Mouse (Mus musculus) ES-CJ7 (cell line): ENCODE measurements around the gene Fam163a.

ENCODE experiments used
- DNase-seq: peaks from one replicate; pipeline ENCODE4 v3.0.0; 2011; ENCODE audit warnings: low read depth, low spot score

Gene Fam163a

DNA sequence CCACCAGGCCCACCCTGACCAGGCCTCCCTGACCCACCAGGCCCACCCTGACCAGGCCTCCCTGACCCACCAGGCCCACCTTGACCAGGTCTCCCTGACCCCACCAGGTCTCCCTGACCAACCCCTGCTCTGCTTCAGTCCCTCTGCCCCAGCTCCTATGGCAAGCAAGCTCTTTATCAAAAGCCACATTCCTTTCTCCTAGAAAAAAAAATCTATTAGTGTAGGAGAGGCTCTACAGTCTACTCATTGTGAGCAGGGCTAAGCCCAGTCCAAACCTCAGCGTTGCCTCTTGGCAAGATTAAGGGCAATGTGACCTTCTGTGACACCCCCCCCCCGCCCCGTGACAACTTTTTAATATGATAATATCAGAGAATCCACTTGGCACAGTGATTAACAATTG is 120.2 kb downstream of the Fam163a start:
- DNase-seq: no peak

DNA sequence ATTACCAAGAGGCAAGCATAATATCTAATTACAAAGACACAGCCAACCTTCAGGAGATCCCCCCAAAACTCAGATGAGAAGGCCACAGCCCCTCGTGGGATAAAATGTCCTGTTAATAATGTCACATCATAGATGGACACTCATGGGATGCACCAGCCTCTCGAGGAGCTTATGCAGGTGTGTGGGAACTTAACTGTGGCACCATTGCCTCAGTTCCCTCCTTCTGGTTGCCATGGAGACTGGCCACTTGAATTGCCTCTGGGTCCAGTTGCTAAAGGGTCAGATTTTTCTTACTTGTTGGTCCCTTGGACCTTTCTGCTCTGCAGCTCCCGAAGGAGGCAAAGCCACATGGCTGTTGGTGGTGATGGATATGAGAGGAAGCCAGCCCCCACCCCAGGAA is 127.2 kb downstream of the Fam163a start:
- DNase-seq: no peak

DNA sequence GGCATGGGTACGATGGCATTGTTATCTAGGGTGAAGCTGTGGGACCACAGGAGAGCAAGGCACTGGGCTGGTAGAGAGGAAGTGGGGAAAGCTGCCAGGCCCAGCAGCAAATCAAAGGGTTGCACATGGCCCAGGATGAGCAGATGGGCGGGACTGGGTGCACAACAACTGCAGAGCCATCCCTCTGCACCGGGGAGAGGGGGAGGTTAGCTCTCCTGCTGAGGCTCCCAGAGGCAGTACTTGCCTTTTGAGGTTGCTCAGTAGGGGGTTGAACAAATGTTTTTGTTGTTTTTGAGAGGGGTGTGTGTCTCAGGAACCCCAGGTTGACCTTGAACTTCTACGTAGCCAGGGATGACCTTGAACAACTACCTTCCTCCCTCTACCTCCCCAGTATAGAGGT is 128.4 kb downstream of the Fam163a start:
- DNase-seq: peak; percentile 92

DNA sequence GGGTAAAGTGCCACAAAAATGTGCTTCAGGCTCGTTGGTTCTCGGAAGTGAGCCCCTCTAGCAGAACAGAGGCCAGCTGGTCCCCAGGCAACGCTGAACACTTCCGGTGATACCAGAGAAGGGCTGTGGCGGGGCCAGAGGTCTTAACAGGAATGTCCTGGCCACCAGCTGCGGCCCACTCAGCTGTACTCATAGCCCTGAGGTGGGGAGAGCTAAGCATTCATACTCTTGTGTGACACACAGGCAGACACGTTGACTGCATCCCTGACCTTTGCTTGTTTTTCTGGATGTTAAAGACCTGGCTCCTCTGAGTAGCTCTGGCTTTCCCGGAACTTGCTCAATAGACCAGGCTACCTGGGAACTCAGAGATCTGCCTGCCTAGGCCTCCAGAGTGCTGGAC is 130.3 kb downstream of the Fam163a start:
- DNase-seq: no peak

DNA sequence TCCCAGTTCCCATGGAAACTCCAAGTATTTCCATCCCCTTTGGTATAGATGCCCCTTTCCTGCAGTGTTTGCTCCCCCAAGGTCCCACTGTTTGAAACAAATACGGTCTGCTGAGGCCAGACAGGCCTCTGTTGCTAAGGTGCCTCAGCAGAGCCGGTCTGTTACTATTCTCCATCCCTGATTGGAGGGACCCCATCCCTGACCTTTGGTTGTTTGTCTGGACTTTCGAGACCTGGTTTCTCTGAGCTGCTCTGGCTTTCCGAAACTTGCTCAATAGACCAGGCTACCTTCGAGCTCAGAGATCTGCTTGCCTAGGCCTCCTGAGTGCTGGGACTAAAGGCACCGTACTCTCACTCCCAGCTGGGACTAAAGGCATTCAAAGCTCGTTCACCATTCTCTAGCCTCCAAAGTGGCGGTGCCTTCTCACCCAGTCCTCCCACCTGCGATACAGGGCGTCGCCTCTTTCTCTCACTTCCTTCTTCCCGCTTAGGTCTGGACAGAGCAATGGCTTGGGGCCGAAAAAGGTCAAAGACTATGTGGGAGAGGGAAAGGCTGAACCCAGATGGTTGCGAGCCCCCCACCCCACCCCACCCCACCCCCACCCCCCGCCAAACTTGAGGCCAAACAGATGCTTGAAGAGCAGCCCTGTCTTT is 131.5 kb downstream of the Fam163a start:
- DNase-seq: peak; percentile 62

DNA sequence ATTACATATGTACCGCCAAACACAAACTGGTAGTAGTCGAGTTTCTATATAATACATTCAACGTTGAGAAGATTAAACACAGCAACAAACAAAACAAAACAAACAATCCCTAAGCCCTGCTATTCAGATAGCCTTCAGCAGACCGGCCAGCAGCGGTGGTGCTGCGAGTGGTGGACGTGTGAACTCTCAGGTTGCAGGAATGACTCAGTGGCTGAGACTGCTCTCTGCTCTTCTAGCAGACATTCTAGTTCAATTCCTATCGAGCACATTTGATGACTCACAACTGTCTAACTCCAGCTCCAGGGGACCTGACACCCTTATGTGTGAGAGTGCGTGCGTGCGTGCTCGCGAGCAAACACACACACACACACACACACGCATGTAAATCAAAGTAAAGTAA is 134.7 kb downstream of the Fam163a start:
- no peak for DNase-seq

DNA sequence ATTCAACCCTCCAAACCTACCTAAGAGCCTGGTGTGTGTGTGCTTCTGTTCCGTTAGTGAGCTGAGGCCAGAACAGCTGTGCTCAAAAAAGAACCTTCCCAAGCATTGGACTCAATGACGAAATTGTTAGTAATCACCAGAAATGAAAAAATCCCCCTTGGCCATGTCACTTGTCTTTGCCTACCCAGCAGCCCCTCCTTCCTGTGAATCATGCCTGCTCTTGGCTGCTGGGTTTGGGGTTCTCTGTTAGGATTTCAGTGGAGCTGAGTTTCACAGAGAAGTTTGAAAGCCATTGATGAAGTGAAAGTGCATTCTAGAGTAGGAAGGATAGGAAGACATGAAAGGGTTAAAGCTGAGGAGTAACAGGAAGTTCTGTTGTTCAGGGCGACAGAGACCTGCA is 138.7 kb downstream of the Fam163a start:
- no peak for DNase-seq

DNA sequence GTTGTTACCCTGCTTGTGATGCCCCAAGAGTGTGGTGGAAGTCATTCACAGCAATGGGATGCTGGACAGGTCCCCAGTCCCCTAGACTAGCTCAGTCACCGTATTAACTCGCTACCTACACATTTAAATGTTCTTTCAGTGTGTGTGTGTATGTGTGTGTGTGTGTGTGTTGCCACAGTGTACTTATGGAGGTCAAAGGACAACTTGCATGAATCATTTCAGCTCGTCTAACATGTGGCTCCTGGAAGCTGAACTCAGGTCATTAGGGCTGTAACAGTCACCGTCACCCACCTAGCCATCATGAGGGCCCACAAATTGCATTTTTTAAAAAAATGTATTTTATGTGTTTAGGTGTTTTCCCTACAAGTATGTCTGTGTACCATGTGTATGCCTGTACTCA is 142.6 kb downstream of the Fam163a start:
- no peak for DNase-seq

DNA sequence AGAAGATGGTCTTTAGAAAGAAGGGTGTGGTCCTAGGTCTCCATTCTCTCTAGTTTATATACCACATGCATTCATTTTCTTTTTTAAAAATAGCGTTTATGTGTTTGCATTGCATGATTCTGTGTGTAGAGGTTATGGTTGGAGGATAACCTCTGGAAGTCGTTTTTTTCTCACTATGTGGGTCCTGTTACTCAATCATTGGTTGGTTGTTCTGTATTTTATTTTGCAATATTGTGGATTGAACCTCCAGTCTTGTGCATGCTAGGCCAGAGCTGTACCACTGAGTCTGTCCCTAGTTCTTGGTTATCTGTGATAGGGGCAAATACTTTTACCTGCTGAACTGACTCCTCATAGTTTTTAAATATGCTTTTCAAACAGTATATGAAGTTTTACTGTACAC is 146.6 kb downstream of the Fam163a start:
- no peak for DNase-seq

DNA sequence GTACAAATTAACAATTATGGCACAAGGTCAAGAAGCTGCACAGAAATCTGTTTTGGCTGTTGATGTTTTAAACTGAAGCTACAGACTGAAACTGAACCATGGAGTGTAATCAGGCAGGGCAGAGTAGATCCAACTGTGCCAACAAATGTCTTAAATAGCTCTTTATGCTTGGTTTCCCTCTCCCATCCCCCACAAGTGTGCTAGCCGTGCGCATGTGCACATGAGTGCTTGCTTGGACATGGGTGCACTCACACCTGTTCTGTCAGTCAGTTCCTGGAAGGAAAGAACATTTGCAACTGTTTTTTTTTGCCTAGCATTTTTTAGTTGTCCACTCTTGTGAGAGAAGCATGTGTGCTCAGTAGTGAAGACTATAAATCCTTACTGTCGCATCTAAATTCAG is 158.1 kb downstream of the Fam163a start:
- no peak for DNase-seq

DNA sequence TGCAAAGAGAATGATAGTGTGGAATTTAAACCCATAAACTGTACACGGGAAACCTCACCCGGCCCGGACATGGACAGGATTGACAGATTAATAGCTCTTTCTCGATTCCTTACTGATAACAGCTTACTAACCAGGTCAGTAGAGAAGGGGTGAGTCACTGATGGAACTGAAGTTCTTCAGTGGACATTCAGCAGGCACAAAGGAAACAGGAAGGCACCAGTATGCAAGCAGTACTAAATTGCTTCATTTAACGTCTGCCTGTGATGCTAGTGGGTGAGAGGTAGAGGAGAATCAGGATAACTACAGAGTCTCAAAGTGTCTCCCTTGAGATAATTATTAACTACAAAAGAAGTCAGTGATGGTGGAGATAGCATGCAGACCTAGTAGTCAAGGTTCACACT is 160.6 kb downstream of the Fam163a start:
- DNase-seq: no peak

DNA sequence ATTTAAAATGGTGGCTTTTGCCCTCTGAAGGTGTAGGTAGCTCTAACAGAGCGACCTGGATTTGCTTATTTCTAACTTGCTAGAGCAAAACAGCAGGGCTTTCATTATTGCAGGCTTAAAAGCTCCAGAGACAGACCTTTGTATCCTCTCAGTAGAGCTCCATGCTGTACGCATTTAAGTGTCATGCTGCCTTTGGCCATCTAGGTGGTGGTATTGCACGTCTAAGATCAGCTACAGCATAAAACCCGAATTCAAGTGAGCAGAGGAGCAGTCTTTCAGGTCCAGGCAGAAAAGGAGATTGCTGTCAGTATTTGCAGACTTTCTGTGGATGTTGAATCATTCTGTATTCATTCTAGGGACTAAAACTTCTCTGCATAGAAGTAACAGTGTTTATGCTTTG is 161.8 kb downstream of the Fam163a start:
- peak; percentile 90 for DNase-seq

DNA sequence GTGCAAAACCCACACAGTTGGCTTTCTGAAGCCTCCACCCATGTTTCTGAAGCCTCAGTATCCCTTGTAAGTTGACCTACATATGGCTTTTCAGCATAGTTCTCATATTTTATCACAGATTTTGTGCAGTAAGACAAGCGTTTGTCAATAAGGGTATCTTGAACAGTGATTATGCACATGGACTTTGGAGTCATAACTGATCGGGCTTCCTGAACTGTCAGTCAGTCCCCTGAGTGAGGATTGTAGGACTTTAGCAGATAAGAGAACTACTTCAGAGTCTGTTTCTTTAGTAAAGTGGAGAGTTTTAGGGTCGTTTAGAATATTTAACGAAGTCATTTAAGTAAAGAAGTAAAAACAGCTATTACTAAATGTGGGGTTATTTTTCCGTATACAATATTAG is 162.3 kb downstream of the Fam163a start:
- DNase-seq: no peak

DNA sequence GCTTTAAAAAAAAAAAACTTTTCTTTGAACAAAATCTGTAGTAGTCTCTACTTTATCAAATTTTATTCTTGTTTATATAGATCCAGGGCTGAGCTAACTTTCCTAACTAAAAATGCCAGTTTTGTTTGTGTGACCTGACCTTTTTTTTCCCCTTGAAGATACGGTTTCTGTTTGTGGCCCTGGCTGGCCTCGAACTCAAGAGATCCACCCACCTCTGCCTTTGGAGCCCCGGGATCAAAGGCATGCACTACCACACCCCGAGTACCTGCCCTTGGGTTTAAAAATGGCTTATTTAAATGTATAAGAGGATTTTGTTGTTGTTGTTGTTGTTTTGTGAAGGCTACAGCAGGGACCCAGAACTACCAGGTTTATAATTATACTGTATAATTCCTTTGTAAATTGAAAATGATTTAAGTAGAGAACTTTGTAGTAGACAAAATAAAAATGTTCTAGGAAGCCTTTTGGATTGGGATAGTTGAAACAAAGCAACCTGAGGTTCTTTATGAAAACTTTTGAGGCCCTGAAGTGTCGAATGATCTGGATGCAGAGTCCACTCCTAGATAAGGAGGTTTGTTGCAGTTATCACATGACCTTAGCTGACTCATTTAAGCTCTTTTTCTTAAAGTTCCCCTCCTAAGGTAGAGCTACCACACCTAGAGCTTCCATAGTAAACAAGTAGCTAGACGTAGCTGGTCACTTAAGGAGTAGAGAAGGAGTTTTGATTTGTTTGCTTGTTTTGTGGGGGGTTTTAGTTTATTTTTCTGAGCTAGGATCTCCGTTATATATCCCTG is 163.2 kb downstream of the Fam163a start:
- peak; percentile 56 for DNase-seq

DNA sequence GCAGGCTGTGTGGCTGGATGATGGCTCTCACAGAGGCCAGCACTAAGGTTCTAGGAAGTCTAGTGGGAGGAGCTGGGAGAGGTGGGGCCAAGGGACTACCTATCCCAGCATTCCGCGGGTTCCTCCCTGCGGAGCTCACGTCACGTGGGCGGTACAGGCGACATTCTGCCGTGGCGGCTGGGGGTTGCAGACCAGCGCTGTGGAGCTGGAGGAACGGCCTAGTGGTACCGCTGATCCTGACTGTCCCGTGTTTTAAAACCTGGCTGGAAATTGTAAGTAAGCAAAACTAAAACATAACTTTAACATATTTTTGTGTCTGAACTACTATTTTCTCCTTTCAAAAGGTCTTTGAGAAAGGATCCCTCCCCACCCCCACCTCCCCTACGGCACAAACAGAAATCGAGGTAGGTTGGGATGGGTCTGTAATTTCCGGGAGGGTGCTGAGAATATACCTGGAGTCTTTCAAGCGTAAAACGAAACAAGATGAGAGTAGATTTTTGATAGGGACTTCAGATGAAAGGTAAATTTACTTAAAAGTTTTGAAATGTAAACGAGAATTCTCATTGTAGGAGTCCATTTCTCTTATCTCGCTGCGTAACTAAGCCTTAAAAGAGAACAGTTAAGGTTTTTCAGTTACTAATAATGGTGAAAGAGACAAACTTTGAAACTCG is 164.0 kb downstream of the Fam163a start:
- peak; percentile 98 for DNase-seq

DNA sequence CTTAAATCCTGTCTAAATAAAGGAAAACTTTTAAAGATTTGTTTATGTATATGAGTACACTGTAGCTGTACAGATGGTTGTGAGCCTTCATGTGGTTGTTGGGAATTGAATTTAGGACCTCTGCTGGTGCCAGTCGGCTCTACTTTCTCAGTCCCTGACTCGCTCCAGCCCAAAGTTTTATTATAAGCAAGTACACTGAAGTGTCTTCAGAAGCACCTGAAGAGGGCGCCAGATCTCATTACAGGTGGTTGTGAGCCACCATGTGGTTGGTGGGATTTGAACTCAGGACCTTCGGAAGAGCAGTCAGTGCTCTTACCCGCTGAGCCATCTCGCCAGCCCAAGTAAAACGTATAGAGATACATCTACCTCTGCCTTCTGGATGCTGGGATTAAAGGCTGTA is 164.8 kb downstream of the Fam163a start:
- peak; percentile 93 for DNase-seq

DNA sequence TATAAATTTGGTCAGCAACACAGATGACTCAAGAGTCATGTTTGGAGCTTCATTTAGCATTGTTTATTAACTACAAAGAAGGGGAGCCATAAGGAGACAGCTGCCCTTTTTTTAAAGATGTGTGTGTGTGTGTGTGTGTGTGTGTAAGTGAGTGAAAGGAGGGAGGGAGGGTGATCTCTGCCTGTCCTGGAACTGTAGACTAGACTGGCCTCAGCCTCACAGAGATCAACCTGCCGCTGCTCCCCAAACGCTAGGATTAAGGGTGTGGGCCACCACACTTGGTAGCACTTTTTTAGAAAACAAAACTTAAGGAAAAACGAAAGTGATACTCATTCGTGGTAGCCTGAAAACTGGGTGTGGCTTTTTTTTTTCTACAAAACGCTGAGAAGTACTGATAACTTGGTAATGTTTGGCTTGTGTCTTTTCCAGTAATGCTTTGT is 167.7 kb downstream of the Fam163a start:
- DNase-seq: no peak

DNA sequence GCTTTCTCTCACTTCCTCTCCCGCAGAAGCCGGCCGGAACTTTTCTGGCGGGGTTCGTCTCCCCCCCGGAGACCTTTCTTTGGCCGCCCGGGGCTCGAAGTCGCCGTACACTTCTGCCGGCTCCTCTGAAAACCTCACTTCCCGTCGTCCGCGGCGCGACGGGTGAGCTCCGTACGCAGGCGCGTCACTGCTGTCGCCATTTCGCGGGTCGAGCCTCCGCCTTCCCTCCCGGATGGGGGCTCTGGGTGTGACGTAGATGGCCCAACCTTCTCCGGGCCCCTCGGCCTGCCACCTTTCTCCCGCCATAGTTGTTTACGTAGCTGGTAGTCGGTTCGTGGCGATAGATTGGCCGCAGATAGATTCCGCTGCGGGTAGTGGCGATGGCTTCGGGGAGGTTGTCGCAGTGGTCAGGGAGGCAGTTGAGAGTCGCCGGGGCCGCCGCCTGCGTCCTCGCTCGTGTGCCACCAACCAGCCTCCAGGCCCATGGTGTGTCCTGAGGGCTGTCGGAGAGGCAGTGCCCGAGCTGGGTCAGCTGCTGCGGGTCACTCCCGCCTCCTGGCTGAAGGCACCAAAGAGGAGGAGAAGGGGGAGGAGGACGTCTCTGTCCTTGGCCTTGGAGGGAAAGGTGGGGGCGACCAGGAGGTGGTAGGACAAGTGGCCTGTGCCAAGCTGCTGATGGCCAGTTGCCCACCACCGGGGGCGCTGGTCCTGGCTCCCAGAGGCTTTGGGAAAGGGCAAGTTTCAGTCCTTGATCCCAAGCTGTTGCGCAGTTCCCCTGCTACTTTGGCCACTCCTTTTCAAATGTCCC is 168.7 kb downstream of the Fam163a start, which contains the start of gene Tor1aip1:
Gene Tor1aip1, minus strand, starts transcription at position 551 of the 808 bp plus-strand sequence.
- DNase-seq: peak; percentile 99

DNA sequence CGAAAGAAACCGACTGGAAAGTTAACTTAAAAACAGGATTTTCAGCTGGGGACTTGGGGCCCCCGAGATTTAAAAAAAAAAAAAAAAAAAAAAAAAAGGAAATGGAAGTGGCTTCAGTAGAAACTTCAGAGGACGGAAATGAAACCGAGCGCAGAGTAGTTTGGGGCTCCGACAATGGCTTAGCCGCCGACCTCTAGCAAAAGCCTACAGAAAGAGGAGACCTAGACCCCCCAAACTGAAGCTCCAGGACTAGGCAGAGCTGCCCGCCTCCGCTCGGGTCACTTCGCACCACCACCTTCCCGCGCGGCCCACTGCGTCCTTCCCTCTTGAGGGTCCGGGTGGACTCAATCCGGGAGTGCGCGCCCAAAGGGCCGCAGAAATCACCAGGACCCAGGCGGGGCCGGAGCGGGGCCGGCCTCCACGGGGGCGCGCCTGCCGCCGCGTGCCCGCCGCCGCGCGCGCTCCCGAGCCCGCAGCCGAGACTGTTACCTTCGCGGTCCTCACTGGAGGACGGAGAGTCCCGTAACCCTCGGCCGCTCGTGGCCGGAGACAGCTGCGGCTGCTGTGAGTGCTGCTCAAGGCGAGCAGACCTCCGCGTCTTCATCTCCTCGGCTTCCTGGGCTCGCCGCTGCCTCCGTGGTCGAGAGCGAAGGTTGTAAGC is 169.4 kb downstream of the Fam163a start, which contains the start of gene Tor1aip2:
Gene Tor1aip2, plus strand, starts transcription at position 135 of the 661 bp plus-strand sequence.
- DNase-seq: peak; percentile 88

DNA sequence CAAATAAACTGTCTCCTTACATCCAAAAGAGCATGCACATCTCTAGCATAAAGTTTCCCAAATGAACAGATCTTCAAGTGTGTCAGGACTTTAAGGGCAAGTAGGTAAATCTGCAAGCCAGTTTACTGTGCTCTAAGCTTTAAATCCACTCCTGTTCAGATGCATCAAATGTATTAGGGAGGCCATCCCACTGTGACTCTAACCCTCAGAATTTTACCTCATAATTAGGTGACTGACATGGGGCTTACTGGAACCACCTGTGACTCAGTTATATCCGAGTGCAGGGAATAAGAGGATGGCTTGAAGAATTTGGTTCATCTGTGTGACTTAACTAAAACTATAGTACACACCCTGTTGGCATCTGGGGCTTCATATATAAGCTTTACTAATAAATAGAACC is 170.2 kb downstream of the Fam163a start:
- DNase-seq: no peak

DNA sequence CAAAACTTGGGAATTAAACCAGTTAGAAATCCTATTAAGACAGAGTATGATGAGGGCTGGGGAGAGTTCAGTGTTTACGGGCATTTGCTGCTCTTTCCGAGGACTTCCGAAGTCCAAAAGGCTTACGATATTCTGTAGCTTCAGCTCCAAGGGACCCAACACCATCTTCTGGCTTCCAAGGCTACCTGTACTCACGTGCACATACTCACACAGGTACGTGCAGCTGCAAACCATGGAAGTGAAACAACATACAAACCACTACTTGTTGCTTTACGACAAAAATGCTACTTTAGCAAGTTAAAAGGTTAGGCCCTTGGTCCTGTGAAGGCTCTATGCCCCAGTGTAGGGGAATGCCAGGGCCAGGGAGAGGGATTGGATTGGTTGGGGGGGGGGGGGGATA is 170.9 kb downstream of the Fam163a start:
- no peak for DNase-seq
